Mouse (Mus musculus): ENCODE data around the gene Tmem175.

Tmem175 gene

GRCm38 (mm10) chr5:108654444-108654990 is 24.9 kb downstream of the Tmem175 start:
- no peak for DNase-seq (ENCODE audit: low read depth)

GRCm38 (mm10) chr5:108655381-108655780 is 25.8 kb downstream of the Tmem175 start:
- no peak for DNase-seq (ENCODE audit: low read depth)

GRCm38 (mm10) chr5:108655891-108656650 is 26.5 kb downstream of the Tmem175 start:
- no peak for DNase-seq (ENCODE audit: low read depth)

GRCm38 (mm10) chr5:108657406-108657805 is 27.8 kb downstream of the Tmem175 start:
- no peak for DNase-seq (ENCODE audit: low read depth)

GRCm38 (mm10) chr5:108658611-108659010 is 29.0 kb downstream of the Tmem175 start:
- DNase-seq (ENCODE audit: low read depth): no peak

GRCm38 (mm10) chr5:108659698-108660631 is 30.4 kb downstream of the Tmem175 start, which contains the start of gene Idua:
TSS of gene Idua (plus strand) at chr5:108660331.
- peak; percentile 13 for DNase-seq (ENCODE audit: low read depth)

GRCm38 (mm10) chr5:108660632-108661268 is 31.2 kb downstream of the Tmem175 start:
- DNase-seq (ENCODE audit: low read depth): peak; percentile 86

GRCm38 (mm10) chr5:108662772-108663171 is 33.2 kb downstream of the Tmem175 start:
- DNase-seq (ENCODE audit: low read depth): no peak

- DNase-seq (ENCODE audit: low read depth): no peak
These were observed 35.5 kb downstream of the Tmem175 start for GRCm38 (mm10) chr5:108665066-108665465.

- DNase-seq (ENCODE audit: low read depth): no peak
These were observed 37.8 kb downstream of the Tmem175 start for GRCm38 (mm10) chr5:108667370-108667769.

- no peak for DNase-seq (ENCODE audit: low read depth)
These were observed 38.9 kb downstream of the Tmem175 start for GRCm38 (mm10) chr5:108668387-108668932.

- peak; percentile 88 for DNase-seq (ENCODE audit: low read depth)
These were observed 39.7 kb downstream of the Tmem175 start, which contains the start of gene Dgkq for GRCm38 (mm10) chr5:108668977-108669936. TSS of gene Dgkq (minus strand) at chr5:108669672.

GRCm38 (mm10) chr5:108669986-108670385 is 40.4 kb downstream of the Tmem175 start:
- DNase-seq (ENCODE audit: low read depth): no peak

- DNase-seq (ENCODE audit: low read depth): peak; percentile 69
These were observed 41.2 kb downstream of the Tmem175 start for GRCm38 (mm10) chr5:108670785-108671184.

- DNase-seq (ENCODE audit: low read depth): peak; percentile 17
These were observed 42.2 kb downstream of the Tmem175 start for GRCm38 (mm10) chr5:108671757-108672156.

- DNase-seq (ENCODE audit: low read depth): no peak
These were observed 45.1 kb downstream of the Tmem175 start for GRCm38 (mm10) chr5:108674624-108675023.

- no peak for DNase-seq (ENCODE audit: low read depth)
These were observed 45.8 kb downstream of the Tmem175 start, which contains the start of gene Slc26a1 for GRCm38 (mm10) chr5:108675251-108675816. TSS of gene Slc26a1 (minus strand) at chr5:108675569.

- DNase-seq (ENCODE audit: low read depth): no peak
These were observed 47.4 kb downstream of the Tmem175 start for GRCm38 (mm10) chr5:108676772-108677498.

- no peak for DNase-seq (ENCODE audit: low read depth)
These were observed 48.2 kb downstream of the Tmem175 start for GRCm38 (mm10) chr5:108677605-108678295.
